Mouse (Mus musculus): Measurements from ENCODE around the gene Pclo. TPM values are rescaled to one million over a fixed set of nuclear protein-coding genes. Genes with fewer than 3 reads are reported as not detected.

Pclo gene
- polyA plus RNA-seq, 1 experiment, result 62.4 TPM

DNA sequence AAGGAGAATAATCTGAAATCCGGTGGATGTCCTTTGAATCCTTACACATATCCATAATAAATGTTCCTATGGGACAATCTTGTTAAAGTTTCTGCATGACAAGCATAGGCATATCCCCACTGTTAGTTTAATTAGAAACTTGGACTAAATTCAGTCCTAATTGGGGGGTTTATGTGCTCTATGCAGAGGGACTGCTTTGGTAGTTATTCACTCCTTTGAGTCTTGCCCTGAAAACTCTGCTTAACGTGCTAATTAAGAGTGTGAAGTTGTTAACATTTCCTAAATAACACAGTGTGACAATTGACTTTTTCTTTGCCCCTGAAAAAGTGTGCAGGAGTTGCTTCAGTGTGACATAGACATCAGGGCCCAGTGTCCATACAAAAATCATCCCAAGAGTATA is 177.3 kb downstream of the Pclo start:
- no peak for DNase-seq
- TF ChIP-seq CTCF (IDR thresholded peaks at IDR 0.05; ENCODE audit: borderline replicate concordance, insufficient read depth, low read depth, low read length) (no peak), POLR2A (IDR thresholded peaks at IDR 0.05; ENCODE audit: borderline replicate concordance, insufficient read depth, low read length) (no peak)
- H3K27me3 ChIP-seq (ENCODE audit: control insufficient read depth, insufficient read depth, low read length), result no peaks in the 10 kb centered on the region
- 80% methylated on average over 2 of the region's 2 CpGs for WGBS
- H3K4me3 ChIP-seq (replicated peaks; ENCODE audit: insufficient read depth, low read depth, low read length), result no peak overlapping the region
- H3K4me1 ChIP-seq (ENCODE audit: control insufficient read depth, insufficient read depth, low read length), result no peaks in the 10 kb centered on the region
- H3K27ac ChIP-seq (ENCODE audit: insufficient read depth, low read length), result no peak overlapping the region

DNA sequence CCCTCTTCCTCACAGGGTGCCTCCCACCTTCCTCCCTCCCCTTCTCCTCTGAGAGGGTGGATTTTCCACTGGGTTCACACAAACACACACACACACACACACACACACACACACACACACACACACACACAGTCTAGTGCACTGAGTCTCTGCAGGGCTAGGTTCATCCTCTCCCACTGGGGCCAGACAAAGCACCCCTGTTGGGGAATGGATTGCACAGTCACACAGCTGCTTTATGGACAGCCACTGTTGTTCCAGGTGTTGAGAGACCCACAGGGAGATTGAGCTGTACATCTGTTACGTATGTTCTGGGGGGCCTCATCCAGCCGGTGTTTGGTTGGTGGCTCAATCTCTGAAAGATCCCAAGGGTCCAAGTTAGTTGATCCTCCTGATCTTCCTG is 182.0 kb downstream of the Pclo start:
- Histone ChIP-seq H3K27me3 (ENCODE audit: control insufficient read depth, insufficient read depth, low read length) (no peaks in the 10 kb centered on the region), H3K4me3 (replicated peaks; ENCODE audit: insufficient read depth, low read depth, low read length) (no peak overlapping the region), H3K27ac (ENCODE audit: insufficient read depth, low read length) (no peak overlapping the region), H3K4me1 (ENCODE audit: control insufficient read depth, insufficient read depth, low read length) (peaks cover 9% of the 10 kb centered on the region)
- no peak for TF ChIP-seq POLR2A (IDR thresholded peaks at IDR 0.05; ENCODE audit: borderline replicate concordance, insufficient read depth, low read length)
- no peak for TF ChIP-seq CTCF (IDR thresholded peaks at IDR 0.05; ENCODE audit: borderline replicate concordance, insufficient read depth, low read depth, low read length)
- DNase-seq, result no peak
- WGBS, result 92% methylated on average over 2 of the region's 2 CpGs

DNA sequence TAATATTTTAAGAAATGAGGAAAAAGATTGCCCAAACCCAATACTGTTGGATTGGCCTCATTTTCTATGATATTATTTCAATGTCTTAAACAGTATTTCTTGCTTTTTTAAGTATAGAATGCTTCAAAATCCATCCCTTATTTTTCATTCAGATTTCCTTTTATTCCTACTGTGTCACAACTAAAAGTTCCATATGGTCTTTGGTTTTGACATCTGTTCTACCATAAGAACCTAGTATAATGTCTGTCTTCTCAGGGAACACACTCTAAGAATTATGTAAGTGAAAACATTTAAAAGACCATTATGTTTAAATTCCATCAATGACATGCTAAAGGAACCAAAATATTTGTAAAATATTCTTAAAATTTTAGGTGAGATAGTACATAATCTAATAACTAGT is 186.2 kb downstream of the Pclo start:
- Histone ChIP-seq H3K27ac (ENCODE audit: insufficient read depth, low read length) (no peak overlapping the region), H3K4me3 (replicated peaks; ENCODE audit: insufficient read depth, low read depth, low read length) (no peak overlapping the region), H3K4me1 (ENCODE audit: control insufficient read depth, insufficient read depth, low read length) (peaks cover 9% of the 10 kb centered on the region), H3K27me3 (ENCODE audit: control insufficient read depth, insufficient read depth, low read length) (no peaks in the 10 kb centered on the region)
- TF ChIP-seq POLR2A (IDR thresholded peaks at IDR 0.05; ENCODE audit: borderline replicate concordance, insufficient read depth, low read length) (no peak), CTCF (IDR thresholded peaks at IDR 0.05; ENCODE audit: borderline replicate concordance, insufficient read depth, low read depth, low read length) (no peak)
- peak in 1 of 2 experiments; percentile 39 for DNase-seq

DNA sequence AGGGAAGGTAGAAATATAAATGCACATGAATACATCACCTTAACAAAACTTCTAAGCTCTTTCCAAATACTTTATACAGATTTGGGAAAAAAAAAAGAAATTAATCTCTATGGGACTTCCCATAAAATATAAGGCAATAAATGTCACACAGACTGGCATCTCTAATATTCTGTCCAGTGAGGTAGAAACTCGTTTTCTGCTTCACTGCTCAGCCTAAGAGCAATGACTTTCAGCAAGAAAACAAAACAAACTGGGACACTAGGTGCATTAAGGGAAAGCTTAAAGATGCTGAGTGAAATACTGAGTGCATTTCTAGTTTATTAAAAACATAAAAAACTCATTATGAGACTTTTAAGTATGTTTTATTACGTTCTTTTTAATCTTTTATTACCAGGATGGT is 190.7 kb downstream of the Pclo start:
- TF ChIP-seq POLR2A (IDR thresholded peaks at IDR 0.05; ENCODE audit: borderline replicate concordance, insufficient read depth, low read length), result no peak
- no peak for TF ChIP-seq CTCF (IDR thresholded peaks at IDR 0.05; ENCODE audit: borderline replicate concordance, insufficient read depth, low read depth, low read length)
- DNase-seq, result peak in 1 of 2 experiments; percentile 46
- no peaks in the 10 kb centered on the region for H3K27me3 ChIP-seq (ENCODE audit: control insufficient read depth, insufficient read depth, low read length)
- H3K4me1 ChIP-seq (ENCODE audit: control insufficient read depth, insufficient read depth, low read length), result no peaks in the 10 kb centered on the region
- WGBS, result 49% methylated on average over 2 of the region's 2 CpGs
- no peak overlapping the region for H3K4me3 ChIP-seq (replicated peaks; ENCODE audit: insufficient read depth, low read depth, low read length)
- H3K27ac ChIP-seq (ENCODE audit: insufficient read depth, low read length), result no peak overlapping the region

DNA sequence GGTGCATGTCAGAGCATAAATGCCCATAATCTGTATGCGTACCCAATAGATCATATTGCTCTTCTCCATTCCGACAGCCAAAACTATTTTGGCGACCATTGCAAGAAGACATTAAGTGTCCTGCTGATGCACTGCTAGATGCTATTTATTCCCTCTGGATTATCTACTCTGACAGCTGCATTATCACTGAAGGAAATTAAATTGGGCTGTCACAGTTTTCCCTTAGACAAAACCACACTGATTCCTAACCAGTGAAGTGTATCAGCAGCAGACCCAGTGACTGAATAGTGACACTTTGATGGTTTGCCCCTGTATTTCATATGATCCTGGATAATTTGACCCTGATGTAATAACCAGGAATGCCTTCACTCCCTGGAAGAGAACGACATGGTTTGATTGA is 192.6 kb downstream of the Pclo start:
- H3K4me1 ChIP-seq (ENCODE audit: control insufficient read depth, insufficient read depth, low read length), result peaks cover under 1% of the 10 kb centered on the region; the same call in 1 of the 2 replicates
- 34% methylated on average over 4 of the region's 4 CpGs for WGBS
- TF ChIP-seq CTCF (IDR thresholded peaks at IDR 0.05; ENCODE audit: borderline replicate concordance, insufficient read depth, low read depth, low read length) (no peak), POLR2A (IDR thresholded peaks at IDR 0.05; ENCODE audit: borderline replicate concordance, insufficient read depth, low read length) (no peak)
- no peaks in the 10 kb centered on the region for H3K27me3 ChIP-seq (ENCODE audit: control insufficient read depth, insufficient read depth, low read length)
- no peak overlapping the region for H3K27ac ChIP-seq (ENCODE audit: insufficient read depth, low read length)
- DNase-seq, result no peak
- H3K4me3 ChIP-seq (replicated peaks; ENCODE audit: insufficient read depth, low read depth, low read length), result no peak overlapping the region

DNA sequence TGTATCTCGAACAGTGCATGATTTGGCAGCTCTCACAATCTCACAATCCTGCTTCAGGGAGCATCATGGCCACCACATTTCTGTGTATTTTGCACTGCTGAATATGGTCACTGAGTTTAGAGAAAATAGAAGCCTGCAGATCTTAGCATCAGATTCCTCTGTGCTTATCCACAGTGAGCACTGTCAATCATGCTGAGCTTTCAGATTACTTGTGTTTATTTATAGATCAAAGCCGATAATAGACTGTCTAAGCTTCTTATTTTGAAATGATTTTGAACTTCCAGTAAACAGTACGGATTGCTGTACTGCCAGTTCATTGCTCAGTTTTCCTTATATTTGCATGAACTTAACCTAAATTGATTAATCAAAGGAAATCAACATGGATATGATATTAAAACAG is 208.9 kb downstream of the Pclo start:
- Histone ChIP-seq H3K27ac (ENCODE audit: insufficient read depth, low read length) (no peak overlapping the region), H3K4me1 (ENCODE audit: control insufficient read depth, insufficient read depth, low read length) (no peaks in the 10 kb centered on the region; the same call in 1 of the 2 replicates), H3K4me3 (replicated peaks; ENCODE audit: insufficient read depth, low read depth, low read length) (no peak overlapping the region), H3K27me3 (ENCODE audit: control insufficient read depth, insufficient read depth, low read length) (no peaks in the 10 kb centered on the region)
- no peak for DNase-seq
- WGBS, result 34% methylated on average over 3 of the region's 3 CpGs
- TF ChIP-seq POLR2A (IDR thresholded peaks at IDR 0.05; ENCODE audit: borderline replicate concordance, insufficient read depth, low read length), result no peak

DNA sequence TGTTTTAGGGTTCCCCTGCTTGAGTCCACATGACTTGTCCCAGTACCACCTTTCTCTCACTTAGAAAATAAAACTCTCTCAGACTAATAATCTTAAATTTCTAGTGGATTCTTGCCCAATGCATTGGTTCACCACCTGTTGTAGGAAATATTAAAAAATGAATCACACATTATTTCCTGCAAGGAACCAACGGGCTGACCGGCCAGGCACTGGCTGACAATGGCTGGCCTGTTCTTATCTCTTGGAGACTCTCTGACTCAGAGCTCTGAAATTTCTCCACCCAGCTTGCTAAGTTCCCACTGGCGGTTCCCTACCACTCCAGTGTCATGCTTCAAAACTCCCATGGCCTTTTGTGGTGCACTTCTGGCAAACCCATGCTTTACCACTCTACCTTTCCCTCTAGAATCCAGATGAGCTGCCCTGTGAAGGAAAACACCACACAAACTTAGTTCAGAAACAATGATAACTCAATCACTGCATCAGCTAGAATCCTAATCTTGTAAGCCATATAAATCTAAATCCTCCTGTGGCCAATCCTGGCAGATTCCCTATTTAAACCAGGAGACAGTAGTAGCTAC is 214.0 kb downstream of the Pclo start:
- no peak for DNase-seq
- H3K27ac ChIP-seq (ENCODE audit: insufficient read depth, low read length), result no peak overlapping the region
- WGBS, result 56% methylated on average over 3 of the region's 3 CpGs
- no peak overlapping the region for H3K4me3 ChIP-seq (replicated peaks; ENCODE audit: insufficient read depth, low read depth, low read length)
- TF ChIP-seq CTCF (IDR thresholded peaks at IDR 0.05; ENCODE audit: borderline replicate concordance, insufficient read depth, low read depth, low read length), result no peak
- TF ChIP-seq POLR2A (IDR thresholded peaks at IDR 0.05; ENCODE audit: borderline replicate concordance, insufficient read depth, low read length), result no peak
- H3K27me3 ChIP-seq (ENCODE audit: control insufficient read depth, insufficient read depth, low read length), result no peaks in the 10 kb centered on the region
- H3K4me1 ChIP-seq (ENCODE audit: control insufficient read depth, insufficient read depth, low read length), result no peaks in the 10 kb centered on the region

DNA sequence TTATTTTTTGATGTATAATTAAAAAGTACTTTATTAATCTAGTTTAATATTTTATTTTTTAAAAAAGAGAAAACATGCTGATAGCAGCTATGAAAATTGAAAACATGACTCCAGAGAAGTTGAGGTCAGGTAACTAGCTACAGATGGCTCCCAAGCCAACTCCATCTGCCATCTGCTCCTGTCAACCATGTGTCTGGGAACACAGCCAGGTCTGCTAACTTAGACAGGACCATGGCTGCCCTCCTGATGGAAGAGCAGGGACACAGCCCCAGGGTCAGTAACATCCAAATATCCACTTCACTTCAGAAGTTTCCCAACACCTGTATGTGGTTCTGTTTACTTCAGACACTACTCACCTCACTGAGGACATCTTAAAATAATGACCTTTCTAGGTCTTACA is 236.2 kb downstream of the Pclo start:
- no peaks in the 10 kb centered on the region; the same call in 1 of the 2 replicates for H3K27me3 ChIP-seq (ENCODE audit: control insufficient read depth, insufficient read depth, low read length)
- H3K4me3 ChIP-seq (replicated peaks; ENCODE audit: insufficient read depth, low read depth, low read length), result no peak overlapping the region
- peak; percentile 90 to 96 for DNase-seq
- H3K4me1 ChIP-seq (ENCODE audit: control insufficient read depth, insufficient read depth, low read length), result no peaks in the 10 kb centered on the region
- TF ChIP-seq CTCF (IDR thresholded peaks at IDR 0.05; ENCODE audit: borderline replicate concordance, insufficient read depth, low read depth, low read length) (no peak; the same call in 1 of the 2 replicates), POLR2A (IDR thresholded peaks at IDR 0.05; ENCODE audit: borderline replicate concordance, insufficient read depth, low read length) (no peak)
- H3K27ac ChIP-seq (ENCODE audit: insufficient read depth, low read length), result no peak overlapping the region
